ENCODE assay signal across 27 mouse cellular contexts in genomic region chr14:74048386-74048785, GRCm38 (mm10).
DNase-seq lines count a peak whose midpoint lies in the region; ATAC-seq and TF ChIP-seq lines count a peak whose summit lies in the region.
"Had no signal": no experiment of that assay in that cellular context is flagged by ENCODE, and none has a peak within 500 bp of the region (broad histone marks: within the 10 kb centered on the region; RNA-seq: fewer than 3 reads in every experiment).

No protein-coding gene starts in this region.

- 0 out of 2 replicates have a peak overlapping the region, but pooled peaks have one; percentile 28 for H3K27ac ChIP-seq in forebrain, embryonic 13.5 days
- H3K27ac ChIP-seq in forebrain, embryonic 10.5 days: no peak overlapping the region
- peak overlapping the region; percentile 27; the same call in 1 of the 2 replicates for H3K27ac ChIP-seq in midbrain, embryonic 12.5 days (replicated peaks)
- H3K27ac ChIP-seq in midbrain, embryonic 11.5 days (ENCODE audit: low read depth, low read length): no peak overlapping the region
- peak overlapping the region; percentile 67; the same call in 1 of the 2 replicates for H3K27ac ChIP-seq in midbrain, postnatal 0 days (ENCODE audit: low read depth, low read length)
- H3K27ac ChIP-seq: embryonic facial prominence, embryonic 13.5 days; layer of hippocampus, adult 2 months; limb, embryonic 13.5 days; liver, embryonic 12.5 days; stomach, embryonic 15.5 days had no signal

- no peaks in the 10 kb centered on the region for H3K4me1 ChIP-seq in forebrain, embryonic 13.5 days
- H3K4me1 ChIP-seq in forebrain, embryonic 10.5 days: no peaks in the 10 kb centered on the region
- no peaks in the 10 kb centered on the region for H3K4me1 ChIP-seq in midbrain, embryonic 12.5 days
- no peaks in the 10 kb centered on the region for H3K4me1 ChIP-seq in midbrain, embryonic 11.5 days (ENCODE audit: control insufficient read depth, insufficient read depth, low read length)
- no peaks in the 10 kb centered on the region for H3K4me1 ChIP-seq in midbrain, postnatal 0 days (ENCODE audit: insufficient read depth, low read length)
- H3K4me1 ChIP-seq: liver, embryonic 12.5 days; stomach, embryonic 15.5 days had no signal

- DNase-seq in forebrain, embryonic 10.5 days (ENCODE audit: extremely low spot score, low spot score): no peak
- no peak for DNase-seq in midbrain, embryonic 11.5 days (ENCODE audit: low spot score, missing footprints)
- DNase-seq in fibroblast of lung, adult 2 months (ENCODE audit: low read depth): peak; percentile 70
- DNase-seq in midbrain, postnatal 0 days (ENCODE audit: low spot score): no peak
- DNase-seq in retina, embryonic 14.5 days (ENCODE audit: low spot score): no peak
- DNase-seq in left cerebral cortex, adult 11 months (ENCODE audit: low spot score): no peak
- DNase-seq: cerebellum, adult 18-20 months; cerebellum, postnatal 14 days; gastrocnemius, postnatal 14 days; heart, adult 11 months; kidney, adult 9 months; kidney, postnatal 14 days; lung, adult 18-20 months; lung, postnatal 10 days; thymus, adult 18-20 months; thymus, postnatal 36 days had no signal

- no peak overlapping the region for H3K4me2 ChIP-seq in forebrain, embryonic 13.5 days
- H3K4me2 ChIP-seq in midbrain, embryonic 12.5 days (replicated peaks): no peak overlapping the region
- no peak overlapping the region for H3K4me2 ChIP-seq in midbrain, embryonic 11.5 days
- no peak overlapping the region for H3K4me2 ChIP-seq in midbrain, postnatal 0 days (ENCODE audit: low read depth, low read length, poor library complexity, severe bottlenecking)
- H3K4me2 ChIP-seq: embryonic facial prominence, embryonic 13.5 days; heart, embryonic 11.5 days; limb, embryonic 13.5 days; liver, embryonic 12.5 days; stomach, embryonic 15.5 days had no signal

- no peak overlapping the region for H3K4me3 ChIP-seq in forebrain, embryonic 13.5 days
- H3K4me3 ChIP-seq in forebrain, embryonic 10.5 days: no peak overlapping the region
- H3K4me3 ChIP-seq in midbrain, embryonic 12.5 days: no peak overlapping the region
- no peak overlapping the region for H3K4me3 ChIP-seq in midbrain, embryonic 11.5 days (ENCODE audit: low read depth, low read length)
- no peak overlapping the region for H3K4me3 ChIP-seq in midbrain, postnatal 0 days (ENCODE audit: low read depth, low read length)
- H3K4me3 ChIP-seq: embryonic facial prominence, embryonic 13.5 days; layer of hippocampus, adult 2 months; limb, embryonic 13.5 days; liver, embryonic 12.5 days; stomach, embryonic 15.5 days had no signal

- H3K36me3 ChIP-seq in forebrain, embryonic 13.5 days (ENCODE audit: poor library complexity, severe bottlenecking): no peaks in the 10 kb centered on the region
- H3K36me3 ChIP-seq in forebrain, embryonic 10.5 days (replicated peaks): no peaks in the 10 kb centered on the region
- no peaks in the 10 kb centered on the region for H3K36me3 ChIP-seq in midbrain, embryonic 12.5 days
- H3K36me3 ChIP-seq in midbrain, embryonic 11.5 days (ENCODE audit: control insufficient read depth, insufficient read depth, low read length): no peaks in the 10 kb centered on the region
- no peaks in the 10 kb centered on the region for H3K36me3 ChIP-seq in midbrain, postnatal 0 days (ENCODE audit: insufficient read depth, low read length)
- H3K36me3 ChIP-seq: embryonic facial prominence, embryonic 13.5 days; limb, embryonic 13.5 days; liver, embryonic 12.5 days; stomach, embryonic 15.5 days had no signal

- no peaks in the 10 kb centered on the region for H3K9me3 ChIP-seq in forebrain, embryonic 13.5 days (replicated peaks)
- H3K9me3 ChIP-seq in forebrain, embryonic 10.5 days: no peaks in the 10 kb centered on the region
- no peaks in the 10 kb centered on the region for H3K9me3 ChIP-seq in midbrain, embryonic 12.5 days
- no peaks in the 10 kb centered on the region for H3K9me3 ChIP-seq in midbrain, embryonic 11.5 days (ENCODE audit: control insufficient read depth, low read length)
- H3K9me3 ChIP-seq in midbrain, postnatal 0 days (ENCODE audit: low read length): no peaks in the 10 kb centered on the region
- H3K9me3 ChIP-seq: embryonic facial prominence, embryonic 13.5 days; limb, embryonic 13.5 days; liver, embryonic 12.5 days; stomach, embryonic 15.5 days had no signal

- ATAC-seq in forebrain, embryonic 13.5 days: no peak
- no peak for ATAC-seq in midbrain, embryonic 12.5 days (ENCODE audit: low FRiP score, low read depth)
- ATAC-seq in midbrain, embryonic 11.5 days (ENCODE audit: low FRiP score): no peak
- no peak for ATAC-seq in midbrain, postnatal 0 days (ENCODE audit: low FRiP score)
- ATAC-seq: CD4-positive, CD25-positive, alpha-beta regulatory T cell, adult 4 months; intestine, embryonic 16.5 days; liver, embryonic 12.5 days; Patski had no signal

- H3K9ac ChIP-seq in forebrain, embryonic 13.5 days: no peak overlapping the region
- no peak overlapping the region for H3K9ac ChIP-seq in midbrain, embryonic 12.5 days (replicated peaks)
- no peak overlapping the region for H3K9ac ChIP-seq in midbrain, embryonic 11.5 days (ENCODE audit: low read length)
- H3K9ac ChIP-seq in midbrain, postnatal 0 days (replicated peaks; ENCODE audit: low read length, poor library complexity, severe bottlenecking): no peak overlapping the region
- H3K9ac ChIP-seq: embryonic facial prominence, embryonic 13.5 days; limb, embryonic 13.5 days; liver, embryonic 12.5 days; stomach, embryonic 15.5 days had no signal

- no peak for TF ChIP-seq CTCF in midbrain, postnatal 0 days (IDR thresholded peaks at IDR 0.05)

- H3K27me3 ChIP-seq in forebrain, embryonic 13.5 days: no peaks in the 10 kb centered on the region
- no peaks in the 10 kb centered on the region for H3K27me3 ChIP-seq in forebrain, embryonic 10.5 days (ENCODE audit: poor library complexity, severe bottlenecking)
- H3K27me3 ChIP-seq in midbrain, embryonic 12.5 days: no peaks in the 10 kb centered on the region
- H3K27me3 ChIP-seq in midbrain, embryonic 11.5 days (ENCODE audit: control insufficient read depth, insufficient read depth, low read length): no peaks in the 10 kb centered on the region
- no peaks in the 10 kb centered on the region for H3K27me3 ChIP-seq in midbrain, postnatal 0 days (ENCODE audit: insufficient read depth, low read length)
- H3K27me3 ChIP-seq: embryonic facial prominence, embryonic 13.5 days; limb, embryonic 13.5 days; liver, embryonic 12.5 days; Patski; stomach, embryonic 15.5 days had no signal

- 80% methylated on average over 3 of the region's 3 CpGs for WGBS in forebrain, embryonic 13.5 days
- 96% methylated on average over 3 of the region's 3 CpGs for WGBS in forebrain, embryonic 10.5 days
- WGBS in midbrain, embryonic 12.5 days: 85% methylated on average over 3 of the region's 3 CpGs
- WGBS in midbrain, embryonic 11.5 days: 89% methylated on average over 3 of the region's 3 CpGs
- WGBS in midbrain, postnatal 0 days: 72% methylated on average over 3 of the region's 3 CpGs

Comparison
In these comparisons a context has a peak if more than half of its experiments do, and no peak if none do; other contexts are left out.
1. H3K27ac ChIP-seq: peak in forebrain, embryonic 13.5 days (single experiment), midbrain, embryonic 12.5 days (single experiment) and midbrain, postnatal 0 days (single experiment); none in forebrain, embryonic 10.5 days (single experiment) and midbrain, embryonic 11.5 days (single experiment).